Mouse (Mus musculus): ENCODE data around the gene Cnn2.

DNA sequence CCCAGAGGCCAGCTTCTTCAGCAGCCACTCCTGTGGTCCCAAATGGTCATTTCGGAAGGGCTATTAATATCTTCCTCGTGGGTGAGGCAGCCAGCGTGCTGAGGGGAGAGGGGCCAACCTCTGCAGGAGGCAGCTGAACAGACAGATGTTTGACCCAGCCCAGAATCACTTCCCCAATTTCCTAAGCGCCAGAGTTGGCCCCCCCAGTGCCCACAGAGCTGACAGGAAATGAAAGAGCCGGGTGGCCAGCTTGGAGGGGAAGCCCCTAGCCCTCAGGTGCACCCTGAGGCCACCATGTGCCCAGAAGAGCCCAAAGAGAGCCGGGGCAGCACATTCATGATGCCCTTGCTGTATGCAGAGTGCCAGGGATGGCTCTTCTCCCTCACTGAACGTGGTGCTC is 47.6 kb upstream of the Cnn2 start:
- TF ChIP-seq CTCF (conservative IDR thresholded peaks at IDR 0.05; ENCODE audit: insufficient read depth, insufficient read length, low read depth, low read length) (no peak), POLR2A (IDR thresholded peaks at IDR 0.05; ENCODE audit: low read depth, low read length) (no peak)

All from kidney, adult 2 months (tissue).